In genomic region chr6:136968877-136969276, GRCm38 (mm10) we compare ENCODE assay signal across 13 mouse cellular contexts. TPM values are rescaled to one million over a fixed set of nuclear protein-coding genes. Genes with fewer than 3 reads are reported as not detected.
DNase-seq lines count a peak whose midpoint lies in the region; ATAC-seq lines count a peak whose summit lies in the region.
"Not testable (repeated sequence)": the region's sequence is repeated elsewhere in the genome, so short reads cannot be mapped to it uniquely, and the experiment has no call there.
"Had no signal": no experiment of that assay in that cellular context is flagged by ENCODE, and none has a peak within 500 bp of the region (broad histone marks: within the 10 kb centered on the region; RNA-seq: fewer than 3 reads in every experiment).

No protein-coding gene starts in this region.

- not testable (repeated sequence) for H3K9me3 ChIP-seq in intestine, embryonic 14.5 days (ENCODE audit: control insufficient read depth, low read length); limb, embryonic 12.5 days

- H3K4me2 ChIP-seq in intestine, embryonic 14.5 days (ENCODE audit: low read length); limb, embryonic 12.5 days: not testable (repeated sequence)

- DNase-seq in A20 (ENCODE audit: low read depth, low spot score) (peak; percentile 50), NIH3T3 (ENCODE audit: low read depth) (peak; percentile 83)
- DNase-seq in embryo, embryonic 10 days (ENCODE audit: low spot score): peak; percentile 47
- DNase-seq in heart, adult 18-20 months: peak; percentile 30 to 64
- DNase-seq in intestine, embryonic 14.5 days (ENCODE audit: low spot score): not testable (repeated sequence)
- DNase-seq in splenic B cell, adult 2 months (ENCODE audit: low read depth, low spot score): peak; percentile 72

- 25% methylated on average over 4 of the region's 4 CpGs for WGBS in intestine, embryonic 14.5 days
- 41% methylated on average over 4 of the region's 4 CpGs for WGBS in limb, embryonic 12.5 days

- not testable (repeated sequence) for H3K9ac ChIP-seq in intestine, embryonic 14.5 days (ENCODE audit: low read length); limb, embryonic 12.5 days (replicated peaks)

- H3K4me1 ChIP-seq in intestine, embryonic 14.5 days (replicated peaks; ENCODE audit: control insufficient read depth, insufficient read depth, low read length); limb, embryonic 12.5 days (replicated peaks): not testable (repeated sequence)

- H3K4me3 ChIP-seq in intestine, embryonic 14.5 days (ENCODE audit: low read depth, low read length); limb, embryonic 12.5 days (replicated peaks): not testable (repeated sequence)

- H3K27me3 ChIP-seq in intestine, embryonic 14.5 days (replicated peaks; ENCODE audit: control insufficient read depth, insufficient read depth, low read length); limb, embryonic 12.5 days; splenic B cell, adult 2 months (ENCODE audit: control insufficient read depth, insufficient read depth, low read length, poor library complexity, severe bottlenecking): not testable (repeated sequence)

- H3K27ac ChIP-seq in intestine, embryonic 14.5 days (ENCODE audit: low read depth); limb, embryonic 12.5 days: not testable (repeated sequence)

- not testable (repeated sequence) for H3K36me3 ChIP-seq in intestine, embryonic 14.5 days (ENCODE audit: control insufficient read depth, insufficient read depth, low read length); limb, embryonic 12.5 days; splenic B cell, adult 2 months (ENCODE audit: control insufficient read depth, insufficient read depth, low read length, poor library complexity, severe bottlenecking)

- ATAC-seq in intestine, embryonic 14.5 days (replicated peaks; ENCODE audit: low FRiP score, low TSS enrichment, low read depth): 0 out of 2 replicates have a peak, but pooled peaks have one; percentile 64
- ATAC-seq in limb, embryonic 12.5 days (ENCODE audit: insufficient number of reproducible peaks, insufficient read depth, low FRiP score, low TSS enrichment, low read depth): 0 out of 2 replicates have a peak, but pooled peaks have one; percentile 63
- peak; percentile 27 for ATAC-seq in megakaryocyte, adult 5-6 weeks (ENCODE audit: poor library complexity, severe bottlenecking)

RNA-seq across cellular contexts. Expression of gene Arhgdib, which starts 27.2 kb away (rescaled TPM):
- total RNA-seq in heart, adult 18-20 months (2021): 10 to 100 TPM; 22.8 to 39.0 TPM
- 57.9 and 60.1 TPM in 2 replicates for polyA plus RNA-seq in intestine, embryonic 14.5 days (2014; fragmentation: Nextera tagmentation; extraction: Ambion mirVana)
- polyA plus RNA-seq in limb, embryonic 12.5 days (2016; fragmentation: Nextera tagmentation; extraction: Ambion mirVana): 33.9 and 42.1 TPM in 2 replicates
- total RNA-seq in megakaryocyte, adult 5-6 weeks (2015): 3,528 and 3,668 TPM in 2 replicates
- 1,567 and 1,601 TPM in 2 replicates for total RNA-seq in megakaryocyte, adult 5-6 weeks (2017)

RNA-seq across cellular contexts. Expression of gene Pde6h, which starts 45.2 kb away (rescaled TPM):
- total RNA-seq in heart, adult 18-20 months (2021): not detected
- polyA plus RNA-seq in intestine, embryonic 14.5 days (2014; fragmentation: Nextera tagmentation; extraction: Ambion mirVana): 1.1 TPM in 1 of 2 replicates, not detected in the other
- 0.23 TPM in 1 of 2 replicates, not detected in the other for polyA plus RNA-seq in limb, embryonic 12.5 days (2016; fragmentation: Nextera tagmentation; extraction: Ambion mirVana)
- total RNA-seq in megakaryocyte, adult 5-6 weeks (2015): 0.02 and 0.04 TPM in 2 replicates
- 0.11 and 0.16 TPM in 2 replicates for total RNA-seq in megakaryocyte, adult 5-6 weeks (2017)
- total RNA-seq: gastrocnemius, postnatal 4 days had no signal
- polyA plus RNA-seq: embryonic facial prominence, embryonic 10.5 days; forebrain, embryonic 13.5 days; hindbrain, embryonic 10.5 days had no signal

RNA-seq across cellular contexts. Expression of gene Erp27, which starts 46.9 kb away (rescaled TPM):
- not detected for total RNA-seq in heart, adult 18-20 months (2021)
- polyA plus RNA-seq in intestine, embryonic 14.5 days (2014; fragmentation: Nextera tagmentation; extraction: Ambion mirVana): 1.1 and 6.0 TPM in 2 replicates
- polyA plus RNA-seq in limb, embryonic 12.5 days (2016; fragmentation: Nextera tagmentation; extraction: Ambion mirVana): 0.15 and 0.33 TPM in 2 replicates
- total RNA-seq in megakaryocyte, adult 5-6 weeks (2015): 1.6 and 3.5 TPM in 2 replicates
- total RNA-seq in megakaryocyte, adult 5-6 weeks (2017): 1.6 and 4.7 TPM in 2 replicates
- total RNA-seq: gastrocnemius, postnatal 4 days; left cerebral cortex, adult 8-10 months had no signal
- polyA plus RNA-seq: embryonic facial prominence, embryonic 10.5 days; hindbrain, embryonic 10.5 days had no signal

Comparison
In these comparisons a context has a peak if more than half of its experiments do, and no peak if none do; other contexts are left out.
1. RNA of gene Arhgdib, which starts 27.2 kb away (total RNA-seq): 1,567 to 3,668 TPM in megakaryocyte, adult 5-6 weeks; 22.8 to 39.0 TPM in heart, adult 18-20 months; every median in the first group is over 10 times any median in the second.
2. Peak in every context shown above with its lines, with median percentiles within 50 percentile points of each other: ATAC-seq.